Mouse (Mus musculus) heart, embryonic 12.5 days (tissue): Measurements from ENCODE around the gene Sap25. TPM values are rescaled to one million over a fixed set of nuclear protein-coding genes. Genes with fewer than 3 reads are reported as not detected.

Experiments used
- ATAC-seq: fragments of 200-750 bp; cut with Nextera tagmentation; 2 replicates; pipeline ENCODE4 v1.8.0; 2017; ENCODE audit warnings: moderate TSS enrichment, moderate library complexity; ENCODE audit not compliant: insufficient number of reproducible peaks, low FRiP score
- H3K27ac ChIP-seq: fragments of 300-500 bp; sonication (generic); 2 replicates; pipeline ENCODE4 v1.5.1; 2016; ENCODE audit warnings: mild to moderate bottlenecking, moderate library complexity; ENCODE audit not compliant: poor library complexity, severe bottlenecking
- H3K27me3 ChIP-seq: fragments of 300-500 bp; sonication (generic); replicated peaks from 2 replicates; pipeline ENCODE4 v1.6.1; 2016; ENCODE audit warnings: mild to moderate bottlenecking, moderate library complexity
- H3K36me3 ChIP-seq: fragments of 300-500 bp; sonication (generic); 2 replicates; pipeline ENCODE4 v1.6.1; 2016; ENCODE audit warnings: mild to moderate bottlenecking, moderate library complexity
- H3K4me1 ChIP-seq: fragments of 300-500 bp; sonication (generic); replicated peaks from 2 replicates; pipeline ENCODE4 v1.6.1; 2016; ENCODE audit warnings: mild to moderate bottlenecking
- H3K4me2 ChIP-seq: fragments of 300-500 bp; sonication (generic); 2 replicates; pipeline ENCODE4 v1.6.1; 2016; ENCODE audit warnings: mild to moderate bottlenecking, moderate library complexity
- H3K4me3 ChIP-seq: fragments of 300-500 bp; sonication (generic); 2 replicates; pipeline ENCODE4 v1.5.1; 2016; ENCODE audit warnings: mild to moderate bottlenecking
- H3K9ac ChIP-seq: fragments of 300-500 bp; sonication (generic); 2 replicates; pipeline ENCODE4 v1.6.1; 2016; ENCODE audit warnings: mild to moderate bottlenecking, moderate library complexity
- H3K9me3 ChIP-seq: fragments of 300-500 bp; sonication (generic); replicated peaks from 2 replicates; pipeline ENCODE4 v1.6.1; 2016; ENCODE audit warnings: mild to moderate bottlenecking, moderate library complexity
- WGBS: fragments of 180-500 bp; shearing (Covaris S2); methylation state at CpG from one replicate; pipeline ENCODE4 v1.1.7; 2016; 5-methylcytosine and 5-hydroxymethylcytosine counted together
- polyA plus RNA-seq: library from polyadenylated mRNA; unstranded; fragments of >200 nt; fragmentation: Nextera tagmentation; extraction: Ambion mirVana; gene quantifications from 2 replicates; pipeline ENCODE4 v1.2.1, GENCODE M21; 2016

Sap25 gene
- 5.2 and 5.3 TPM in 2 replicates for polyA plus RNA-seq

DNA sequence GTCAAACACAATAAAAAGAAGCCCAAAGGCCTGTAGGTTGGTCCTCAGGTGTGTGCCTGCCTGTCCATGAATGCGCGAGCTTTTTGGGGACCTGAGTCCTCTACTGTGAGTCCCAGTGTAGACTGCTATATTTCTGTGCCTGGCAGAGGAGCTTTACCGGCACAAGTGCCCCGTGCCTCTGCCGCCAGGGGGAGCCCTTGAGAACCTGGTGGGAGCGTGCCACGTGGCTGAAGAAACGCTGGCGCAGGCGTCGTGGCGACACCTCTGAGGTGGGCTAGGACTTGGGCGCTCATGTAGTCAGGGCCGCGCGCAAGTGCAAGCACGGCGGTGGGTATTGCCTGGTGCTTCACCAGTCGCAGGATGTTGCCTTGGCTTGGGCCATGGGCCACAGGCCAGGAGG is at the start of gene Sap25:
Gene Sap25, plus strand, starts transcription at position 281 of the 400 bp plus-strand sequence.
- no peak within 1 kb of the TSS for H3K4me3 ChIP-seq
- ATAC-seq, result 0 out of 2 replicates have a peak, but pooled peaks have one; percentile 6
- 85% methylated on average over 19 of the region's 19 CpGs for WGBS
- H3K36me3 ChIP-seq, result peaks cover 65% of the 10 kb centered on the region
- no peak within 1 kb of the TSS for H3K4me2 ChIP-seq
- no peaks in the 10 kb centered on the region for H3K9me3 ChIP-seq
- H3K4me1 ChIP-seq, result peaks cover 25% of the 10 kb centered on the region
- H3K27me3 ChIP-seq, result peaks cover 34% of the 10 kb centered on the region
- no peak within 1 kb of the TSS for H3K27ac ChIP-seq
- no peak within 1 kb of the TSS for H3K9ac ChIP-seq

DNA sequence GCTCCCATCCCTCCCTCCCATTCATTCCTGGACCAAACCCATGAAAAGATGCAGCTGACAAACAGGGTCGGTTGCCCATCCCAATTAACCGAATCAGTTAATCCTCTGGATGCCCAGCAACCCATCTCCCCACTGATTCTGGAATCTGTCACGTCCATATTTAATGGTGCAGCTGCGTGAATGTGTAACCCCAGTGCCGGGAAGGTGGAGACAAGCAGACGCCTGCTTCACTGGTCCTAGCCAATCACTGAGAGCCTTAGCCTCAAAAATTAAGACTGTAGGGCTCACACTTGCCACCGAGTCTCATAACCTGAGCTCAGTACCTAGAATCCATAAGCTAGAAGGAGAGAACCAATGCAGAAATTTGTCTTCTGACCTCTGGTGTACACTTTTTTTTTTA is 45.2 kb upstream of the Sap25 start:
- Histone ChIP-seq H3K4me2 (no peak overlapping the region), H3K27ac (no peak overlapping the region), H3K36me3 (peaks cover 14% of the 10 kb centered on the region; the same call in 1 of the 2 replicates), H3K4me1 (peaks cover 14% of the 10 kb centered on the region), H3K9ac (no peak overlapping the region), H3K9me3 (no peaks in the 10 kb centered on the region), H3K27me3 (no peaks in the 10 kb centered on the region), H3K4me3 (no peak overlapping the region)
- WGBS, result 78% methylated on average over 7 of the region's 7 CpGs
- ATAC-seq, result no peak

DNA sequence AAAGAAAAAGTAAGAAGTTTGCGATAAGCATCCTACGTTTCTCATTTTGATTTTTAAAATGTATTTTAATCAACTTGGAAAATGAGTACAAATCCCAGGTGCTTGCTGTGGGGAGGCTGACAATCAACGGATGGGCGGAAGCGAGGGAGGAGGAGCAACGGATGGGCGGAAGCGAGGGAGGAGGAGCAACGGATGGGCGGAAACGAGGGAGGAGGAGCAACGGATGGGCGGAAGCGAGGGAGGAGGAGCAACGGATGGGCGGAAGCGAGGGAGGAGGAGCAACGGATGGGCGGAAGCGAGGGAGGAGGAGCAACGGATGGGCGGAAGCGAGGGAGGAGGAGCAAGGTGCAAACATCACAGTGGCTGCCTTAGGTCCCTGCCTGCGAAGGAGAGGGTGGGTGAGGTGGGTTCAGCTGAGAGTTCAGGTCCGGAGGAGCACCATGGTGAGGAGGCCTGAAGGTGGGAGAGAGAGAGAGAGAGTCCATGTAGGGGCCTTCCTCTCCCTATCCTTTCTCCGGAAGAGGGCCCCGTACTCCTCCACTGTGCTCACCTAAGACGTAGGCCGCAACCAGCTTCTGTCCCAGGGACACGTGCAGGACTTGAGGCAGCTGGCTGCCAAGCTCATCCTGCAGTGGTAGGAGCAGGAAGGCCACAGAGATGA is 44.4 kb upstream of the Sap25 start:
- WGBS, result 35% methylated on average over 25 of the region's 30 CpGs

DNA sequence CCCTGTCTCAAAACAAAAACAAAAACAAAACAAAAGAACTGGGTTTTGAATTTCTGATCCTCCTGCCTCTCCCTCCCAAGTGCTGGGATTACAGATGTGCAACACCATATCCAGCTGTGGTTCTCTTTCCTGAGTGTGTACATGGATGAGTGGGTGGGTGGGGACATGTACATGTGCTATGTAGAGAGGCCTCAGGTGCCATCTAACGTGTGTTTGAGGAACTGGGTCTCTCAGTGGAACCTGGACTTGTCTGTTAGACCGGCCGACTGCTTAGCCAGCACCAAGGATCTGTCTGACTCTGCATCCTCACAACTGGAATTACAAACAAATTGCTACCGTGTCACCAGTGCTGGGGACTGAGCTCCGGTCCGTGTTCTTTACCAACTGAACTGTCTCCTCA is 43.5 kb upstream of the Sap25 start:
- H3K27me3 ChIP-seq, result no peaks in the 10 kb centered on the region
- WGBS, result 92% methylated on average over 6 of the region's 6 CpGs
- ATAC-seq, result no peak
- H3K9me3 ChIP-seq, result no peaks in the 10 kb centered on the region
- no peak overlapping the region for H3K4me3 ChIP-seq
- H3K9ac ChIP-seq, result no peak overlapping the region
- peaks cover 18% of the 10 kb centered on the region for H3K4me1 ChIP-seq
- no peak overlapping the region for H3K27ac ChIP-seq
- no peak overlapping the region for H3K4me2 ChIP-seq
- peaks cover 14% of the 10 kb centered on the region; the same call in 1 of the 2 replicates for H3K36me3 ChIP-seq

More for the DNA sequence above, 44.4 kb upstream of the Sap25 start:
- Histone ChIP-seq H3K36me3 (peaks cover 14% of the 10 kb centered on the region; the same call in 1 of the 2 replicates), H3K4me1 (peaks cover 14% of the 10 kb centered on the region), H3K9ac (no peak overlapping the region), H3K27me3 (no peaks in the 10 kb centered on the region), H3K27ac (no peak overlapping the region), H3K4me3 (no peak overlapping the region), H3K9me3 (no peaks in the 10 kb centered on the region), H3K4me2 (peak overlapping the region; percentile 44)
- no peak for ATAC-seq

DNA sequence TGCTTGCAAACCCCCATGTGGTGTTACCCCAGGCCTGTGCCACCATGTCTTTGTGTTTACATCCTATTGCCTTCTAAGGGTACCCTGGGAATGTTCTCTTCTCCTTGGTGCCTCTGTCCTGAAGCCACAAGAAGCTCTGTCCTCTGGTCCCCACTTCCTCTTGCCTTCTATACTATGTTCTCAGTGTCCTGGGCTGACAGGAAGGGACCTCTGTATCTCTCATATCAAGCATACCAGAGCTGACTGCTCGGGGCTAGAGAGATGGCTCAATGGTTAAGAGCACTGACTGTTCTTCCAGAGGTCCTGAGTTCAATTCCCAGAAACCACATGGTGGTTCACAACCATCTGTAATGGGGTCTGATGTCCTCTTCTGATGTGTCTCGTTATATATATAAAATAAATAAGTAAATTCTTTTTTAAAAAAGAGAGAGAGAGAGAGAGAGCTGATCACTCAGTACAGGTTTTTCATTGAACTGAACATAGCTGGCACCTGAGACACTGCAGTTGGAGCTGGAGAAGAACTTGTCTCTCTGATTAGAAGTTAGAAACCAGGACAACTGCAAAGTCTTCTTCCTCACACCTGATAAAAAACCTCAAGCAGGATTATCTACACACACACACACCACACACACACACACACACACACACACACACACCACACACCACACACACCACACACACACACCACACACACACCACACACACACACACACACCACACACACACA is 42.9 kb upstream of the Sap25 start:
- Histone ChIP-seq H3K9me3 (no peaks in the 10 kb centered on the region), H3K4me2 (no peak overlapping the region), H3K4me1 (peaks cover 20% of the 10 kb centered on the region), H3K9ac (no peak overlapping the region), H3K36me3 (peaks cover 14% of the 10 kb centered on the region; the same call in 1 of the 2 replicates), H3K27ac (no peak overlapping the region), H3K27me3 (no peaks in the 10 kb centered on the region), H3K4me3 (no peak overlapping the region)
- WGBS, result 73% methylated on average over 2 of the region's 2 CpGs
- ATAC-seq, result no peak

DNA sequence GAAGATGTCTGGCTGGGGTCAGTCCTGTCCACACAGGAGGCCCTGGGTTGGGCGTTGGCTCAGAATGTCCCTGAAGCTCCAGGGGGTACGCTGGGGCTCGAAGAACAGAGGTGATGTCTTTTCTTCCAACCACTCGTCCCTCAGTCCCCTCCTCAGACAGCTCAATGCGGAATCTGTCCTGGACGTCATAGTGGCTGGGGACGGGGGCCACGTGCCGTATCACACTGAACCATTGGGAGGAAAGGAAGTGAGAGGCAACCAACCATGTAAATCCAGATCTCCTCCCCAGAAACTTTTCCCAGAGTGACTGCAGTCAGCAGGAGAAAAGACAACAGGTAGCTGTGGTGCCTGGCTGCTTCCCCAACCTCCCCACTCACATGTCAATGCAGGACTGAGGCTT is 41.5 kb upstream of the Sap25 start:
- ATAC-seq, result no peak
- peak overlapping the region; percentile 90 for H3K9ac ChIP-seq
- peak overlapping the region; percentile 83 for H3K4me3 ChIP-seq
- H3K27me3 ChIP-seq, result no peaks in the 10 kb centered on the region
- H3K4me1 ChIP-seq, result peaks cover 20% of the 10 kb centered on the region
- WGBS, result 62% methylated on average over 9 of the region's 9 CpGs
- peaks cover 22% of the 10 kb centered on the region for H3K36me3 ChIP-seq
- peak overlapping the region; percentile 98 for H3K4me2 ChIP-seq
- H3K9me3 ChIP-seq, result no peaks in the 10 kb centered on the region
- no peak overlapping the region for H3K27ac ChIP-seq

DNA sequence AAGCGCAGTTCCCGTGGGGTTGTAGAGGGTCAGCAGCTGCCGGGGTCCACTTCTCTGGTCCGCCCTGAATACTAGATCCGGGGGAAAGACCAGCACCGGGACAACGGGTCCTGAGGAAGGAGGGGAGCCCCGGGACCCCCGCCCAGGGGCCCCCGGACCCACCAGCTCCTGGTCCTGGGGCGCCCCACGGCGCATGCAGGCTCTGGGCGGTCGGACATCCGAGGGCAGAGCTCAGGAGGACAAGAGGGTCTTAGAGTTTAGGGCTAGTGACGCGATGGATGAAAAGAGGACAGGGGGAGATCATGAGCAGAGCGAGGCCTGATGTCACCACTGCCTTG is 40.9 kb upstream of the Sap25 start:
- 4% methylated on average over 19 of the region's 19 CpGs for WGBS
- peak; percentile 61 for ATAC-seq

DNA sequence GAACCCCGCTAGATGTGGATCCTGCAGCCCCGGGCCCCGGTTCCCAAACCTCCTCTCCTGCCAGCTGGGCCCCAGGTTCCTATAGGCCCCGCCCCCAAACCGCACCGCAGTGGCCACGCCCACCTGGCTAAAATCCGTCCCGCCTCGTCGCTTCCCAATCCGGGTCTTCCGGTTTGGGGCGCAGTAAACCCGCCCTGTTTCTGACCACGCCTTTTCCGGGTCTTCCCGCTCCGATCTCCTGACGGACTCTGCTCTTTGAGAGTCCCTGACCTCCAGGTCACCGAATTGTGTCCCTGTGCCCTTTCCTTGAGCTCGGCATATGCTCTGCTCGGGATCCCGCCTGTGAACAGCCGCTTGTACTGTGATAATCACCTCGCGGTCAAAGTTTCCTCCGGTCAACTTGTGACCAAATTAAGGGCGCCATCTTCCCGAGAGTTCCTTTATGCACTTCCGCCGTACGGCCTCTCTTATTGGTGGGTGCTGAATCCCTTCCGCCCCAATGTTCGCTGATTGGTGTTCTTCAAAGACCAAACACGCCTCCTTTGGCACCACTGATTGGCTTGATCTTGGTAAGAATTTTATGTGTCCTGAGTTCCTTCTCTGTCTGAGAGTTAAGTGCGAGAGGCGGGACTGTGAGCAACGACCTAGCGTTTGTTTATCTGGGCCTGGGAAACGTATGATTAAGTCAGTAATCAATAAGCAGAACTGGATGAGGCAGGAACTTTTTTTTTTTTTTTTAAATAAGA is 40.3 kb upstream of the Sap25 start, which contains the start of gene Mospd3:
Gene Mospd3, minus strand, starts transcription at position 440 of the 746 bp plus-strand sequence.
- ATAC-seq, result peak; percentile 95
- H3K9me3 ChIP-seq, result no peaks in the 10 kb centered on the region
- H3K4me3 ChIP-seq, result peak within 1 kb of the TSS; percentile 83
- H3K4me1 ChIP-seq, result peaks cover 20% of the 10 kb centered on the region
- H3K27ac ChIP-seq, result peak within 1 kb of the TSS; percentile 84
- H3K4me2 ChIP-seq, result peak within 1 kb of the TSS; percentile 98
- H3K9ac ChIP-seq, result peak within 1 kb of the TSS; percentile 90
- H3K36me3 ChIP-seq, result peaks cover 32% of the 10 kb centered on the region
- under 1% methylated on average over 41 of the region's 41 CpGs for WGBS
- no peaks in the 10 kb centered on the region for H3K27me3 ChIP-seq

More for the DNA sequence above, 40.9 kb upstream of the Sap25 start:
- peaks cover 27% of the 10 kb centered on the region for H3K36me3 ChIP-seq
- H3K9me3 ChIP-seq, result no peaks in the 10 kb centered on the region
- peak overlapping the region; percentile 98 for H3K4me2 ChIP-seq
- H3K9ac ChIP-seq, result peak overlapping the region; percentile 90
- no peaks in the 10 kb centered on the region for H3K27me3 ChIP-seq
- H3K4me3 ChIP-seq, result peak overlapping the region; percentile 83
- peaks cover 20% of the 10 kb centered on the region for H3K4me1 ChIP-seq
- H3K27ac ChIP-seq, result peak overlapping the region; percentile 84

DNA sequence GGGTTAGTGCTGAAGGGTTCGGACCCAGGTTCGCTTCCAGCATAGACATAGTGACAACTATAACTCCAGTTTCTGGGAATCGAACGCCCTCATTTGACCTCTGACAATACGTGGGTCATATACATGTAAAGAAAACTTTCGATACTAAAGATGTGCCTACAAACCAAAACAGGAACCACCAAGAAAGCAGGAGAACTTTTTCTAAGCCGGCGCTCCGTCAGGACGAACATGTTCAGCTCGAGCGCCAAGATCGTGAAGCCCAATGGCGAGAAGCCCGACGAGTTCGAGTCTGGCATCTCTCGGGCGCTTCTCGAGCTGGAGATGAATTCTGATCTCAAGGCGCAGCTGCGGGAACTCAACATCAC is 39.8 kb upstream of the Sap25 start:
- ATAC-seq, result no peak
- under 1% methylated on average over 22 of the region's 22 CpGs for WGBS
- peaks cover 20% of the 10 kb centered on the region for H3K4me1 ChIP-seq

DNA sequence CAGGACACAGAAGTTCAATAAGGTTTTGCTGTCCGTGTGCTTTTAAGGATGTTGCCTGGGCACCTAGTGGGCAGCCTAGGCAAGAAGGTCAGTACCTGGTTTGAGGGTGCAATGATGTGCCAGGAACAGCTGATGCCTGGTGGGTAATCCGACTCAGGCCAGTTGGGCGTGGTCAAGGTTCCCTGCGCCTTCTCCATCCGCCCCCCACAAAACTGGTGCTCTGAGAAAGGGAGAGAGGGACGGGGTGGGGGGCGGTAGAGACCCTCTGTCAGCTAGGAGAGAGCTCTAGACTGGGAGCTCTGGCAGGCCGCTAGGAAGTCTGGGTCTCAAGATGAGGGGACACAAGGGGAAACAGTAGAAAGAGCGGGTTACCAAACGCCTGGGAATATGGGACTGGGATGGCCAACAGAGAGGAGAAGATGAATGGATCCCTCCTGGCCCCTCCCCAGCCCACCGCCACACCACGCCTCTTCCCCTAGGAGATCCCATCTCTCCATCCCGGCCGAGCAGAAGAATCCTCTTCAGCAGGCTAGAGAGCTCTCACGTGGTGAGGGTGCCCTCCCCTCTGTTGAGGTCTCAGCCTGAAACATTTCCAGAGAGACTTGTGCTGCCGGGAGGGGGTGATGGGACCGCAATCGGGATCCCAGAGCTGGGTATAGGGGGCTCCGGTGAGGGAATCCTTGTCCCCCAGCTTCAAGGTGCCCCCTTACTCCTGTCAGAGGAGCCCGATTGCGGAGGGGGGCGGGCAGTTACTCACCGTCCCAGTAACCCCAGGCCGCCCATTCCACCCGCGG is 33.1 kb upstream of the Sap25 start:
- peak overlapping the region; percentile 64 for H3K9ac ChIP-seq
- 28% methylated on average over 26 of the region's 26 CpGs for WGBS
- peaks cover 51% of the 10 kb centered on the region for H3K4me1 ChIP-seq
- no peak for ATAC-seq
- peak overlapping the region; percentile 62 for H3K4me2 ChIP-seq
- peaks cover 43% of the 10 kb centered on the region for H3K36me3 ChIP-seq
- H3K9me3 ChIP-seq, result no peaks in the 10 kb centered on the region
- H3K27ac ChIP-seq, result no peak overlapping the region
- peak overlapping the region; percentile 31; the same call in 1 of the 2 replicates for H3K4me3 ChIP-seq
- H3K27me3 ChIP-seq, result peaks cover 15% of the 10 kb centered on the region

More for the DNA sequence above, 39.8 kb upstream of the Sap25 start:
- Histone ChIP-seq H3K36me3 (peaks cover 38% of the 10 kb centered on the region), H3K27me3 (no peaks in the 10 kb centered on the region), H3K4me2 (peak overlapping the region; percentile 98), H3K4me3 (peak overlapping the region; percentile 83), H3K9ac (peak overlapping the region; percentile 63), H3K27ac (peak overlapping the region; percentile 45), H3K9me3 (no peaks in the 10 kb centered on the region)
